Mouse (Mus musculus) C2C12 (cell line): ENCODE measurements around the gene Tnfaip8l1.

Experiments
- CTCF ChIP-seq: IDR thresholded peaks from one replicate; pipeline ENCODE4 v1.5.1; 2011; ENCODE audit not compliant: control insufficient read depth, insufficient read depth, insufficient read length
- FOSL1 ChIP-seq: IDR thresholded peaks from one replicate; pipeline ENCODE4 v1.8.0; 2011; ENCODE audit warnings: mild to moderate bottlenecking, low read length; ENCODE audit not compliant: poor library complexity, insufficient read depth, severe bottlenecking

GRCm38 (mm10) chr17:56170636-56171035 lies 8.4 kb downstream of the Tnfaip8l1 start:
- TF ChIP-seq FOSL1: no peak
- no peak for TF ChIP-seq CTCF
